Mouse (Mus musculus) kidney, adult 2 months (tissue): Measurements from ENCODE around the gene Chchd6. TPM values are rescaled to one million over a fixed set of nuclear protein-coding genes. Genes with fewer than 3 reads are reported as not detected.

ENCODE experiments used
- DNase-seq: peaks from one replicate; pipeline ENCODE4 v3.0.0; 2021
- H3K27ac ChIP-seq: fragments of 200-500 bp; 2 replicates; pipeline ENCODE4 v1.5.1; 2012; ENCODE audit warnings: low read depth, low read length, control low read depth, inconsistent platforms; ENCODE audit not compliant: insufficient read depth
- H3K27me3 ChIP-seq: fragments of 200-500 bp; replicated peaks from 2 replicates; pipeline ENCODE4 v1.6.1; 2012; ENCODE audit warnings: mild to moderate bottlenecking, moderate library complexity, low read length, inconsistent platforms; ENCODE audit not compliant: control insufficient read depth, insufficient read depth
- H3K36me3 ChIP-seq: fragments of 200-500 bp; 2 replicates; pipeline ENCODE4 v1.6.1; 2012; ENCODE audit warnings: mild to moderate bottlenecking, moderate library complexity, low read length, inconsistent platforms; ENCODE audit not compliant: control insufficient read depth, insufficient read depth
- H3K4me1 ChIP-seq: fragments of 200-500 bp; 2 replicates; pipeline ENCODE4 v1.6.1; 2011; ENCODE audit warnings: low read length; ENCODE audit not compliant: control insufficient read depth, insufficient read depth
- H3K4me3 ChIP-seq: fragments of 200-500 bp; 2 replicates; pipeline ENCODE4 v1.5.1; 2011; ENCODE audit warnings: mild to moderate bottlenecking, low read depth, low read length, control low read depth; ENCODE audit not compliant: insufficient read depth
- CTCF ChIP-seq: fragments of 200-500 bp; conservative IDR thresholded peaks from 2 replicates; pipeline ENCODE4 v1.5.1; 2011; ENCODE audit warnings: low read depth, mild to moderate bottlenecking, control low read depth, low read length, moderate library complexity, mixed read lengths; ENCODE audit not compliant: insufficient read depth, insufficient read length
- POLR2A ChIP-seq: fragments of 200-500 bp; IDR thresholded peaks from one replicate; pipeline ENCODE4 v1.6.1; 2011; ENCODE audit warnings: low read depth, low read length, control low read depth
- WGBS: fragments of 180-500 bp; shearing (Covaris S2); methylation state at CpG from one replicate; pipeline ENCODE4 v1.1.7; 2018; 5-methylcytosine and 5-hydroxymethylcytosine counted together
- polyA plus RNA-seq: library from polyadenylated mRNA; depleted of rRNA; stranded (reverse); fragments of >200 nt; gene quantifications from 2 replicates; pipeline ENCODE4 v1.2.3, GENCODE M21; 2012

Chchd6 gene
- polyA plus RNA-seq, 1 experiment, result 86.5 TPM

DNA sequence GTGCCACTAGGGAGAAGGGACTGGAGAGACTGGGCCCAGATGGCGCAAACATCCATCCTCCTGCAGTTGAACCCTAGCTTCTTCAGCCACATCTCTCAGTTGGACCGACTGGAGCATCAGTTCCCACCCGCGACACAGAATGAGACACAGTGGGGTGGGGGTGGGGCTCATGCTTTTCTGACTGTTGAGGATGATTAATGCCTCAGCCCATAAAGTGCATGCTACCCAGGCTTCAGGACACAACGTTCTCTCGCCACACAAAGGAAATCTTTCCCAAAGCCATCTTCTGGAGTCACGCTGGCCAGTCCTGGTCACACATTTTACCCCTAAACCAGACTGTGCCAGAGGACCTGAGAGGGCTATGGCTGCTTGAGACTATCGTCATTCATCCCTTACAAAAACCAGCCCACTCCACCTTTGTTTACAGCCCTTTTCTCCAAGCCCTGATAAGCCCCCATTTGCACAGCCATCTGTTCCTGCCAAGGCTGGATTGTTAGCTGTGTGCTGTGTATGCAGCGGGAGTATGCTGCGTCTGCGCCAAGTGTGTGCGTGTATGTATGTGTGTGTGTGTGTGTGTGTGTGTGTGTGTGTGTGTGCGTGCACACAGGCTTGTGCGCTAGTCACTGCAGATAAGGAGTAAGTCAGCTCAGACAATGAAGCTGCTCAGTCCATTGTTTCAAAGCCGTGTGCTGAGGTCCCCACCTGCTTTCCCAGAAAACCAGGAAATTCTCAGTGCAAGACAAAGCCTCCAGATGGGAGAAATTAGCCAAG is 18.1 kb upstream of the Chchd6 start:
- TF ChIP-seq POLR2A (no peak), CTCF (no peak)

DNA sequence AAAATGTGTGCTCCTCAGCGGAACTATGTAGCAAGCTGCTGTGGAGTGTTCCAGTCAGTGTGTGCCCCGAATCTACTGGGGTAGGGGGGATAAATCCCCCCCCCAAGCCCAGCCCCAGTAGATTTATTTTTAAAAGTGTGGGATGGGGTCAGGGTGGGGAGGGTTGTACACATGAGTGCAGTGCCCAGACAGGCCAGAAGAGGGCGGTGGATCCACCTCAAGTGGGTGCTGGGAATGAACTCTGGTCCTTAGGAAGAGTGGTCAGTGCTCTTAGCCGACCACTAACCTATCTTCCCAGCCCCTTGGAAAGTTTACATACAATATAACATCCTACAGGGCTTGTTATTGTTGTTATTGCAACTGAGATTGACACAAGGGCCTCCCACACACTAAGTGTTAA is 12.5 kb upstream of the Chchd6 start:
- TF ChIP-seq POLR2A (no peak), CTCF (peak; percentile 56)
- WGBS, result 51% methylated on average over 4 of the region's 4 CpGs
- Histone ChIP-seq H3K27ac (no peak overlapping the region), H3K27me3 (no peaks in the 10 kb centered on the region), H3K36me3 (no peaks in the 10 kb centered on the region), H3K4me1 (no peaks in the 10 kb centered on the region), H3K4me3 (no peak overlapping the region)
- peak; percentile 27 for DNase-seq

More for the DNA sequence above, 18.1 kb upstream of the Chchd6 start:
- peaks cover 10% of the 10 kb centered on the region; the same call in 1 of the 2 replicates for H3K4me1 ChIP-seq
- no peak overlapping the region for H3K4me3 ChIP-seq
- no peak overlapping the region for H3K27ac ChIP-seq
- no peaks in the 10 kb centered on the region for H3K36me3 ChIP-seq
- no peaks in the 10 kb centered on the region for H3K27me3 ChIP-seq
- WGBS, result 66% methylated on average over 15 of the region's 15 CpGs
- DNase-seq, result no peak

DNA sequence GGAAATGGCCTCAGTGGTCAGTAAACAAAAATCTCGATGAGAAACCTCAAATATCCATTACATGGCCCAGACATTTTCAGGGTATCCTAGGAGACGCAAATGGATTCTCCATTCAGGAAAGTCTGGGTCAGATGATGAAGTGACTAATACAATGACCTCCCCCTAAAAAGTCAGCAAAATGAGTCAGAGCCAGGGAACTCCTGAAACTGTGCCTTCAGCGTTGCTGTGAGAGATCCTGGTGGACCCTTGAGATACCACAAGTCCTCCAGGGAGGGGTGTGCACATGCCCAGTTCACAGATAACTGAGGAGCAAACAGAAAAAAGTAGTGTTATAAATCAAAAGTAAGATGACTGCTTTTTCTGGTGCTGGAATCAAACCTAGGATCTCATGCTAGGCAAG is 10.6 kb upstream of the Chchd6 start:
- no peak overlapping the region for H3K27ac ChIP-seq
- DNase-seq, result no peak
- no peaks in the 10 kb centered on the region for H3K4me1 ChIP-seq
- no peak overlapping the region for H3K4me3 ChIP-seq
- no peaks in the 10 kb centered on the region for H3K36me3 ChIP-seq
- TF ChIP-seq POLR2A (no peak), CTCF (no peak)
- WGBS, result 55% methylated on average over 3 of the region's 3 CpGs
- no peaks in the 10 kb centered on the region for H3K27me3 ChIP-seq

DNA sequence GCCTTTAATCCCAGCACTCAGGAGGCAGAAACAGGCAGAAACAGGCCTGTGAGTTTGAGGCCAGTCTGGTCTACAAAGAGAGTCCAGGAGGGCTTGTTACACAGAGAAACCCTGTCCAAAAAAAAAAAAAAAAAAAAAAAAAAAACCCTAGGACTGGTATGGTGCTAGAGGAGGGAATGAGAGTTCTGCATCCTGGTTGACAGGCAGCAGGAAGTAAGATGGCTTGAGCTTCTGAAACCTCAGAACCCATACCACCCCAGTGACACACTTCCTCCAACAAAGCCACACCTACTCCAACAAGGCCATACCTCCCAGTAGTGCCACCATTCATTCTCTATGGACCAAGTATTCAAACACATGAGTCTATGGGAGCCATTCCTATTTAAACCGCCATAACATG is 1.1 kb upstream of the Chchd6 start:
- TF ChIP-seq POLR2A (no peak), CTCF (no peak)
- 95% methylated on average over 1 of the region's 1 CpGs for WGBS

DNA sequence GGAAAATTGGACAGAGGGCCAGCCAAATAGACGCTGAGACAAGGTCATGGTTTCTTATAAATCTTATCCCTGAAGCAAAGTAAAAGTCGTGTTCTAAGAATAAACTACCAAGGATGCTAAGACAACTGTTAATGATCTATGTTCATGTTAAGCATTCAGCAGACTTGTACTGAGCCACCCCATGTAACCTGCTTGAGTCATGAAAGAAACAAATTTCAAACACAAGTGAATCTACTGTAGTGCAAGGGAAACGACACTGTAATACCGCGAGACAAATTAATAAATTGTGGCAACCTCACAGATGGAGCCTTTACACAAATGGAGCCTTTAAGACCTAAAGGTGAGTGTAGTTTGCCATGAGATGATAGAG is 310 bp upstream of the Chchd6 start:
- Histone ChIP-seq H3K4me3 (no peak overlapping the region), H3K36me3 (no peaks in the 10 kb centered on the region), H3K4me1 (no peaks in the 10 kb centered on the region; the same call in 1 of the 2 replicates), H3K27me3 (no peaks in the 10 kb centered on the region), H3K27ac (no peak overlapping the region)
- TF ChIP-seq POLR2A (no peak), CTCF (no peak)
- no peak for DNase-seq
- WGBS, result 26% methylated on average over 5 of the region's 5 CpGs

More for the DNA sequence above, 1.1 kb upstream of the Chchd6 start:
- Histone ChIP-seq H3K27me3 (no peaks in the 10 kb centered on the region), H3K4me3 (no peak overlapping the region), H3K4me1 (no peaks in the 10 kb centered on the region; the same call in 1 of the 2 replicates), H3K36me3 (no peaks in the 10 kb centered on the region), H3K27ac (no peak overlapping the region)
- no peak for DNase-seq

DNA sequence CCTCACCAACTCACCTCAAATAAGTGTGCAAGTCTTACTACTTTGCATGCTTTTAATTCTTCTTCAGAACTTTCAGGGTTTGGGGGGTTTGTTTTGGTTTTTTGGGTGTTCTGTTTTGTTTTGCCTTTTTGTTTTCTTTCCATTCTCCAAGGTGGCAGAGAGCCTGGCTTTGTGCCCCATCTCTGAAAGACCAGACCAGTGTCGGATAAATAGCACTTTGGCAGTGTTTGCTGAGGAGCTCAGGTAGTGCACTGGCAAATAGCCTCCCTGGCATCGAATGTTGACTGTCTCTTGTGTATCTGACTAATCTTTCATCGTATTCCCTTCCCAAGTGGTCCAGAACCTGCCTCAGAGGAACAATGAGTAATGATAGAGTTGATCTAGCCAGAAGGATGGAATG is 3.4 kb downstream of the Chchd6 start:
- Histone ChIP-seq H3K27ac (no peak overlapping the region), H3K4me3 (no peak overlapping the region), H3K4me1 (no peaks in the 10 kb centered on the region; the same call in 1 of the 2 replicates), H3K27me3 (no peaks in the 10 kb centered on the region), H3K36me3 (no peaks in the 10 kb centered on the region)
- 80% methylated on average over 3 of the region's 3 CpGs for WGBS
- TF ChIP-seq CTCF (no peak), POLR2A (no peak)
- no peak for DNase-seq

DNA sequence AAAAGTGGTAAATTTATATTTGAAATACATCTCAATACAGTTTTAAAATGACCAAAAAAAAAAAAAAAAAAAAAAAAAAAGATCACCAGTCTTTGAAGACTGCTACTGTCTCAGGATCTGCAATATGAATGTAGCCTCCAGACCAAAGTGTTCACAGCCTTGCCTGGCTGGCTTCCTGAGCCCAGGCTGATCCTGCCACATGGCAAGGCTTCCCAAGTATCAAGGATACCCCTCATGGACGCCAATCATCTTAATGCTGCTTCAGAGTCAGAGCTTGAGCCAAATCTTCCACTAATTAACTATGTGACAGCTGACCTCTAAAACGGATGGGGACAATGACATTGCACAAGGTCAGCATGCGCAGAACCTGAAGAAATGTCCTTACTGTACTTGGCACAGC is 3.9 kb downstream of the Chchd6 start:
- H3K4me1 ChIP-seq, result no peaks in the 10 kb centered on the region; the same call in 1 of the 2 replicates
- no peak overlapping the region for H3K27ac ChIP-seq
- no peak overlapping the region for H3K4me3 ChIP-seq
- H3K27me3 ChIP-seq, result no peaks in the 10 kb centered on the region
- no peak for TF ChIP-seq CTCF
- no peak for TF ChIP-seq POLR2A
- DNase-seq, result no peak
- WGBS, result 44% methylated on average over 3 of the region's 3 CpGs
- no peaks in the 10 kb centered on the region for H3K36me3 ChIP-seq
